Mouse (Mus musculus) myocyte (in vitro differentiated cells): Measurements from ENCODE around the gene Nr1h4. TPM values are rescaled to one million over a fixed set of nuclear protein-coding genes. Genes with fewer than 3 reads are reported as not detected.

Source experiments
- H3K27me3 ChIP-seq: one replicate; pipeline ENCODE4 v1.6.1; 2011; ENCODE audit not compliant: control insufficient read depth, insufficient read depth, insufficient read length
- H3K36me3 ChIP-seq: one replicate; pipeline ENCODE4 v1.6.1; 2011; ENCODE audit not compliant: control insufficient read depth, insufficient read depth
- H3K4me2 ChIP-seq: one replicate; pipeline ENCODE4 v1.6.1; 2011; ENCODE audit warnings: low read depth, control low read depth
- H3K4me3 ChIP-seq: one replicate; pipeline ENCODE4 v1.5.1; 2011; ENCODE audit warnings: mild to moderate bottlenecking, control low read depth, moderate library complexity
- H3K79me2 ChIP-seq: one replicate; pipeline ENCODE4 v1.6.1; 2011; ENCODE audit not compliant: control insufficient read depth, insufficient read depth
- H3ac ChIP-seq: one replicate; pipeline ENCODE4 v1.6.1; 2011; ENCODE audit not compliant: control insufficient read depth, insufficient read length
- CEBPB ChIP-seq: IDR thresholded peaks from 2 replicates; pipeline ENCODE4 v1.6.1; 2011; ENCODE audit warnings: mild to moderate bottlenecking, moderate library complexity; ENCODE audit not compliant: poor library complexity, insufficient read depth, severe bottlenecking
- E2F4 ChIP-seq: IDR thresholded peaks from one replicate; pipeline ENCODE4 v1.6.1; 2011; ENCODE audit warnings: mild to moderate bottlenecking, control low read depth, moderate library complexity; ENCODE audit not compliant: insufficient read depth
- MAX ChIP-seq: IDR thresholded peaks from one replicate; pipeline ENCODE4 v1.6.1; 2011; ENCODE audit warnings: low read depth, mild to moderate bottlenecking, control low read depth
- MYOD1 ChIP-seq, 3 experiments: IDR thresholded peaks; one replicate each; pipeline ENCODE4 v1.6.1; 2011; ENCODE audit warnings: control low read depth in 2 of 3, low read depth in 2 of 3, mild to moderate bottlenecking in 2 of 3, moderate library complexity in 1 of 3; ENCODE audit not compliant: insufficient read length in 2 of 3, control insufficient read depth in 1 of 3
- MYOG ChIP-seq, 3 experiments: IDR thresholded peaks; one replicate each; pipeline ENCODE4 v1.6.1; 2011; ENCODE audit warnings: control low read depth in 2 of 3, low read depth in 2 of 3, mild to moderate bottlenecking in 2 of 3; ENCODE audit not compliant: insufficient read length in 2 of 3, control insufficient read depth in 1 of 3, insufficient read depth in 1 of 3
- POLR2A ChIP-seq: IDR thresholded peaks from one replicate; pipeline ENCODE4 v1.6.1; 2011; ENCODE audit warnings: low read depth, mild to moderate bottlenecking, control low read depth, moderate library complexity; ENCODE audit not compliant: insufficient read length
- POLR2AphosphoS2 ChIP-seq: IDR thresholded peaks from one replicate; pipeline ENCODE4 v1.6.1; 2011; ENCODE audit warnings: low read depth, control low read depth; ENCODE audit not compliant: insufficient read length
- REST ChIP-seq: IDR thresholded peaks from one replicate; pipeline ENCODE4 v1.6.1; 2011; ENCODE audit warnings: mild to moderate bottlenecking, control low read depth, moderate library complexity; ENCODE audit not compliant: insufficient read depth, insufficient read length
- SRF ChIP-seq: IDR thresholded peaks from one replicate; pipeline ENCODE4 v1.6.1; 2011; ENCODE audit warnings: low read depth; ENCODE audit not compliant: control insufficient read depth, insufficient read length
- TCF12 ChIP-seq: IDR thresholded peaks from one replicate; pipeline ENCODE4 v1.6.1; 2011; ENCODE audit warnings: mild to moderate bottlenecking, control low read depth; ENCODE audit not compliant: poor library complexity, insufficient read depth, severe bottlenecking
- TCF3 ChIP-seq: IDR thresholded peaks from one replicate; pipeline ENCODE4 v1.6.1; 2011; ENCODE audit warnings: low read depth, control low read depth; ENCODE audit not compliant: insufficient read length
- USF1 ChIP-seq: IDR thresholded peaks from one replicate; pipeline ENCODE4 v1.6.1; 2011; ENCODE audit warnings: low read depth, mild to moderate bottlenecking, control low read depth, moderate library complexity
- polyA plus RNA-seq: library from polyadenylated mRNA; unstranded; fragments of >200 nt; fragmentation: generic; extraction: Trizol; gene quantifications from one replicate; pipeline ENCODE4 v1.2.1, GENCODE M21; 2012; ENCODE audit warnings: missing spikeins

Nr1h4 gene
- polyA plus RNA-seq, 1 experiment, result not detected

DNA sequence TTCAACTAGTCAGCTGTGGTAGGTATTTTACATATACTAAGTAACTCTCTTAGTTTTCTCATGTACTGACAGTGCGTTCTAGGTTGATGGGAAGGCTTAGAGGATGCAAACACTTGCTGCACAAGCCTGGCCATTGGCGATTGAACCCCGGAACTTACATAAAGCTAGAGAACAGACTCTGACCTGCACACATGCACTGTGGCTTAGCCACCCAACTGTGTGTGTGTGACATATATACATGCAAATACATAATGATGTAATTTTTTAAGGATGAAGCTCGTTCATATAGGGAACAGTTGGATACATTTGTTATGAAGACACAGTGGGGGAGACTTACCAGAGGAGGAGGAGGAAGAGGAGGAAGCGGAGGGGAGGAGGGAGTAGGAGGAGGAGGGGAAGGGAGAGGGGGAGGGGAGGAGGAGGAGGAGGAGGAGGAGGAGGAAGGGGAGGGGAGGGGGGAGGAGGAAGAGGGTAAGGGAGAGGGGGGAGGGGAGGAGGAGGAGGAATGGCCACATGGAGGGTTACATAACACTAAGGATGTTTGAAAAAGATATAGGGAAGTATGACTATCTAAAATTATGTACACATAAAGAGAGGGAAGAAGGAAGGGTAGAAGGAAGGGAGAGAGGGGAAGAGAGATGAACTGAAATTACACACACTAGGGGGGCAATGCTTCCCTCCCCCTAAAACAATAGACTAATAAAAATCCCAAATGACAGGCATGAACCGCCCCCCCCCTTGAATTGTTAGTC is 126.5 kb downstream of the Nr1h4 start:
- H3K4me2 ChIP-seq, result no peak overlapping the region
- no peaks in the 10 kb centered on the region for H3K36me3 ChIP-seq
- no peak for TF ChIP-seq E2F4
- no peak for TF ChIP-seq MAX
- no peak for TF ChIP-seq TCF3
- no peak for TF ChIP-seq USF1
- TF ChIP-seq MYOD1 (IDR thresholded peaks at IDR 0.05; ENCODE audit: control insufficient read depth in 1 of 3, insufficient read length in 2 of 3, low read depth in 2 of 3), result no peak
- TF ChIP-seq SRF, result no peak
- H3ac ChIP-seq, result no peak overlapping the region
- H3K27me3 ChIP-seq, result no peaks in the 10 kb centered on the region
- H3K4me3 ChIP-seq, result no peak overlapping the region
- H3K79me2 ChIP-seq, result no peaks in the 10 kb centered on the region

DNA sequence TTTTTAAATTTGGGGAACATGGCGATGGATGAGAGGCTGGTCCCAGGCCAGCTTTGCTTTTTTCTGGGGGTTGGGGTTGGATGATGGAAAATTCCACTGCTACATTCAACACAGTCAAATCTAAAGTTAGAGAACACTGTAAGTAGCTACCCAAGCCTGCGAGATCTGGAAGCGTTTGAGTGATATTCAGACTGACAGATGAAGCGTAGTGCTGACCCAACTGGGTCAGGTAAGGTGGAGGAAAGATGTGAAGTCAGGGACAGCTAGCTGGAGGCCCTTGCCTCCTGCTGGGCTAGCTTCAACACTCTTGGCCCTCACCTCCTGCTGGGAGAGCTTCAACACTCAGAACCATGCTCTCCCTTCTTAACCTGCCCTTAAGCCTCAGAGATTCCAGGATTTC is 128.4 kb downstream of the Nr1h4 start:
- TF ChIP-seq POLR2A, result no peak
- no peak for TF ChIP-seq MYOD1 (IDR thresholded peaks at IDR 0.05; ENCODE audit: control insufficient read depth in 1 of 3, insufficient read length in 2 of 3, low read depth in 2 of 3)
- no peak for TF ChIP-seq USF1
- TF ChIP-seq E2F4, result no peak
- TF ChIP-seq REST, result no peak
- TF ChIP-seq TCF3, result no peak
- TF ChIP-seq MAX, result no peak
- no peak for TF ChIP-seq TCF12
- no peak for TF ChIP-seq POLR2AphosphoS2
- TF ChIP-seq SRF, result no peak
- no peak for TF ChIP-seq CEBPB
- TF ChIP-seq MYOG (IDR thresholded peaks at IDR 0.05; ENCODE audit: control insufficient read depth in 1 of 3, insufficient read depth in 1 of 3, insufficient read length in 2 of 3, low read depth in 2 of 3), result no peak
- H3ac ChIP-seq, result no peak overlapping the region
- H3K4me2 ChIP-seq, result no peak overlapping the region
- H3K27me3 ChIP-seq, result no peaks in the 10 kb centered on the region
- H3K4me3 ChIP-seq, result no peak overlapping the region
- H3K36me3 ChIP-seq, result no peaks in the 10 kb centered on the region
- no peaks in the 10 kb centered on the region for H3K79me2 ChIP-seq

Other genes starting within 250 kb of the Nr1h4 start
- gene Ano4, start 188.8 kb downstream of the Nr1h4 start, polyA plus RNA-seq, result not detected
- gene Gas2l3, start 89.6 kb downstream of the Nr1h4 start, polyA plus RNA-seq, result 2.6 TPM
- gene Slc17a8, start 87.7 kb upstream of the Nr1h4 start, polyA plus RNA-seq, result not detected
- 7.2 TPM for gene Scyl2, start 152.7 kb upstream of the Nr1h4 start, polyA plus RNA-seq
- gene Actr6, start 198.7 kb upstream of the Nr1h4 start, polyA plus RNA-seq, result 4.5 TPM
- gene Uhrf1bp1l, start 211.4 kb upstream of the Nr1h4 start, polyA plus RNA-seq, result 16.0 TPM